Mouse (Mus musculus): Measurements from ENCODE around the gene Mmp15. TPM values are rescaled to one million over a fixed set of nuclear protein-coding genes. Genes with fewer than 3 reads are reported as not detected.
A peak's percentile ranks its signal among the peaks of the same experiment; 100 is the strongest.
"Not testable (repeated sequence)": the region's sequence is repeated elsewhere in the genome, so short reads cannot be mapped to it uniquely, and the experiment has no call there.

Gene Mmp15
- polyA plus RNA-seq, 1 experiment from 2014 or later = 41.3 TPM

- Histone ChIP-seq H3K27ac (no peak overlapping the region), H3K9me3 (no peaks in the 10 kb centered on the region), H3K4me2 (replicated peaks) (peak overlapping the region; percentile 35), H3K36me3 (peaks cover 61% of the 10 kb centered on the region), H3K9ac (no peak overlapping the region), H3K4me1 (no peaks in the 10 kb centered on the region), H3K4me3 (no peak overlapping the region), H3K27me3 (replicated peaks) (no peaks in the 10 kb centered on the region)
- no peak for ATAC-seq (ENCODE audit: low FRiP score, low read depth)
- WGBS = 60% methylated on average over 20 of the region's 20 CpGs
Observed at GRCm38 (mm10) chr8:95369581-95370326, 17.7 kb downstream of the Mmp15 start.

DNA sequence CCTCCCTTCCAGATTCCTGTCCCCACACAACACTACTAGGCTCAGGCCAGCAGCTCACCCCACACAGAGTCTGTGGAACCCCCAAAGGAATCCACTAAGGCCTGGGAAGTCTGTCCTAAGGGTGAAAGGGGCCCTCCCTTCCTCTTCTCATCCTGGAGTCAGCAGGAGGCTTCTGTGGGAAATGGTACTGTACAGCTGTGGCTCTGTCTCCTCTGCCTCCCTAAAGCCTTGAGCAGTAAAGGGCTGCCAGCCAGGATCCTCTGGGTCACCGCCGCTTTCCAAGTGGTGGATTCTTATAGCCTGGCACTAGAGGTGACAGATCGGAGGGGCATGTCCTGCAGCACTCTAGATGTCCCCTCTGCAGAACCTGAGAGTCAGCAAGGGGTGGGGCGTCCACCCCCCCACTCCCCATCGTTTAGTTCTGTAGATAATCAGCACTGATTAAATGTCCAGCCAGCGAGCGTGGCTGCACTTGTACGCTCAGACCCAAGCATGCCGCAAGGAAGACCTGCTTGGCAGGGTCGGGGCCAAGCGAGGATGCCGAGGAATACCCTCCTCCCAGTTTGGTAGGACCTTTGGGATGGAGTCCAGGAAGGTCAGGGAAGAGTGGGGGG, 21.4 kb downstream of the Mmp15 start:
- H3K4me3 ChIP-seq = no peak overlapping the region
- WGBS = 91% methylated on average over 12 of the region's 12 CpGs
- H3K9ac ChIP-seq = no peak overlapping the region
- no peak overlapping the region for H3K4me2 ChIP-seq (replicated peaks)
- no peaks in the 10 kb centered on the region for H3K9me3 ChIP-seq
- peaks cover 47% of the 10 kb centered on the region for H3K36me3 ChIP-seq
- H3K27ac ChIP-seq = no peak overlapping the region
- no peaks in the 10 kb centered on the region for H3K27me3 ChIP-seq (replicated peaks)
- no peak for ATAC-seq (ENCODE audit: low FRiP score, low read depth)
- no peaks in the 10 kb centered on the region for H3K4me1 ChIP-seq

DNA sequence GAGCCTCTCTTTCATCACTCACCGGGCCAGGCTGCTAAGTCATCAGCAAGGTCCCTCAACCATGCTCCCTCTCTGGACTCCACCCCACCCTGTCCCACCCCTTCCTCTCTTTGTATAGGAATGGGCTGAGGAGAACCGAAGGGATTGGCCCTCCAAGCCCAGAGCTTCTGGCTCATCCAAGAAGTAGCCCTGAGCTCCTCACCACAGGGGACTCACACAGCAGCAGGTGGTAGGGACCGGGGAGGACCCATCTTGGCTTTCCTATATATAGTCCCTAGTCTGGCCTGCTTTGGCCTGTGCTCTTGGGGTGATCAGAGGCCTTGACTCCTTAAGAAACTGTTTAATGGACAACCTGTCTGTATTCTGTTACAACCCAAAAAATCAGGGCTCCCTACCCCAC, 22.4 kb downstream of the Mmp15 start:
- Histone ChIP-seq H3K36me3 (peaks cover 39% of the 10 kb centered on the region), H3K4me3 (no peak overlapping the region), H3K9me3 (no peaks in the 10 kb centered on the region), H3K27ac (no peak overlapping the region), H3K4me1 (no peaks in the 10 kb centered on the region), H3K4me2 (replicated peaks) (no peak overlapping the region), H3K9ac (no peak overlapping the region), H3K27me3 (replicated peaks) (no peaks in the 10 kb centered on the region)
- WGBS = 88% methylated on average over 3 of the region's 3 CpGs
- no peak for ATAC-seq (ENCODE audit: low FRiP score, low read depth)

GRCm38 (mm10) chr8:95375374-95375930, 23.4 kb downstream of the Mmp15 start:
- ATAC-seq (ENCODE audit: low FRiP score, low read depth) = no peak
- H3K9ac ChIP-seq = no peak overlapping the region
- H3K27me3 ChIP-seq (replicated peaks) = no peaks in the 10 kb centered on the region
- no peaks in the 10 kb centered on the region for H3K9me3 ChIP-seq
- peaks cover 30% of the 10 kb centered on the region for H3K36me3 ChIP-seq
- H3K4me2 ChIP-seq (replicated peaks) = no peak overlapping the region
- H3K27ac ChIP-seq = no peak overlapping the region
- 82% methylated on average over 7 of the region's 7 CpGs for WGBS
- H3K4me1 ChIP-seq = no peaks in the 10 kb centered on the region
- H3K4me3 ChIP-seq = no peak overlapping the region

GRCm38 (mm10) chr8:95376309-95376999, 24.4 kb downstream of the Mmp15 start:
- Histone ChIP-seq H3K9me3 (no peaks in the 10 kb centered on the region), H3K4me3 (no peak overlapping the region), H3K27ac (no peak overlapping the region), H3K4me1 (no peaks in the 10 kb centered on the region), H3K9ac (no peak overlapping the region), H3K4me2 (replicated peaks) (no peak overlapping the region), H3K36me3 (peaks cover 22% of the 10 kb centered on the region), H3K27me3 (replicated peaks) (no peaks in the 10 kb centered on the region)
- no peak for ATAC-seq (ENCODE audit: low FRiP score, low read depth)
- WGBS = 87% methylated on average over 12 of the region's 12 CpGs

DNA sequence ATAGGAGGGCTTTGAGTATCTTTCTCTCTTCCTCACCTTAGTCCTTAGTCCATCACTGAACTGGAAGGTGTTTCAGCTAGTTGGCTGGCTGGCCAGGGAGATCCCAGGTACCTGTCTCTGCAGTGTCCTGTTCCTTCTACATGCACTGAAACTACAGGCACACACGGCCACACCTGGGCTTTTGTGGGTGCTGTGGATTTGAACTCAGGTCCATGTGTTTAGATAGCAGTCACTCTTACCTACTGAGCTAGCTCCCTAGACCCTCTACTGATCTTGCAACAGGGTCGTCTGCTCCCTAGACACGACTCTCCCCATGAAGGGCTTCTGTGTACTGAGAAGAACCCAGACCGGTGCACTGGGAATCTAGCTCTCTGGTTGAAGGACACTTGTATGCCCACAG, 25.0 kb downstream of the Mmp15 start:
- 84% methylated on average over 4 of the region's 4 CpGs for WGBS
- H3K27ac ChIP-seq = no peak overlapping the region

GRCm38 (mm10) chr8:95377863-95378291, 25.8 kb downstream of the Mmp15 start:
- 64% methylated on average over 7 of the region's 7 CpGs for WGBS
- ATAC-seq (ENCODE audit: low FRiP score, low read depth) = no peak
- no peak overlapping the region for H3K27ac ChIP-seq
- no peak overlapping the region for H3K4me3 ChIP-seq
- H3K36me3 ChIP-seq = peaks cover 7% of the 10 kb centered on the region
- H3K9ac ChIP-seq = no peak overlapping the region
- H3K4me2 ChIP-seq (replicated peaks) = no peak overlapping the region
- no peaks in the 10 kb centered on the region for H3K27me3 ChIP-seq (replicated peaks)
- H3K9me3 ChIP-seq = no peaks in the 10 kb centered on the region
- H3K4me1 ChIP-seq = no peaks in the 10 kb centered on the region

More for the DNA sequence above, 25.0 kb downstream of the Mmp15 start:
- H3K9ac ChIP-seq = no peak overlapping the region
- H3K9me3 ChIP-seq = no peaks in the 10 kb centered on the region
- no peaks in the 10 kb centered on the region for H3K27me3 ChIP-seq (replicated peaks)
- no peak for ATAC-seq (ENCODE audit: low FRiP score, low read depth)
- no peak overlapping the region for H3K4me3 ChIP-seq
- H3K36me3 ChIP-seq = peaks cover 15% of the 10 kb centered on the region
- no peaks in the 10 kb centered on the region for H3K4me1 ChIP-seq
- H3K4me2 ChIP-seq (replicated peaks) = no peak overlapping the region

DNA sequence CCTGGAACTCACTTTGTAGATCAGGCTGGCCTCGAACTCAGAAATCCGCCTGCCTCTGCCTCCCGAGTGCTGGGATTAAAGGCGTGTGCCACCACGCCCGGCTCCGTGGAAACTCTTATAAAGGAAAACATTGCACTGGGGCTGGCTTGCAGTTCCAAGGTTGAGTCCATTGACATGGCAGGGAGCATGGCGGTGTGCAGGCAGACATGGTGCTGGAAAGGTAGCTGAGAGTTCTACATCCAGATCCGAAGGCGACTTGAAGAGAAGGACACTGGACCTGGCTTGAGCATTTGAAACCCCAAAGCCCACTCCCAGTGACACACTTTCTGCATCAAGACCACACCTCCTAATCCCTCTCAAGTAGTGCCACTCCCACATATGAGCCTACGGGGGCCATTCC, 26.9 kb downstream of the Mmp15 start:
- H3K27ac ChIP-seq = not testable (repeated sequence)

GRCm38 (mm10) chr8:95380953-95381352, 28.9 kb downstream of the Mmp15 start:
- Histone ChIP-seq H3K9ac (no peak overlapping the region), H3K27ac (no peak overlapping the region), H3K9me3 (no peaks in the 10 kb centered on the region), H3K27me3 (replicated peaks) (no peaks in the 10 kb centered on the region), H3K4me1 (no peaks in the 10 kb centered on the region), H3K4me3 (no peak overlapping the region), H3K4me2 (replicated peaks) (no peak overlapping the region), H3K36me3 (no peaks in the 10 kb centered on the region)
- ATAC-seq (ENCODE audit: low FRiP score, low read depth) = no peak

More for the DNA sequence above, 26.9 kb downstream of the Mmp15 start:
- not testable (repeated sequence) for H3K27me3 ChIP-seq (replicated peaks); H3K9me3 ChIP-seq; H3K4me2 ChIP-seq (replicated peaks); H3K4me3 ChIP-seq; H3K36me3 ChIP-seq; ATAC-seq (ENCODE audit: low FRiP score, low read depth); H3K4me1 ChIP-seq; H3K9ac ChIP-seq
- WGBS = 97% methylated on average over 11 of the region's 11 CpGs

- Histone ChIP-seq H3K4me1 (no peaks in the 10 kb centered on the region), H3K36me3 (no peaks in the 10 kb centered on the region), H3K4me3 (no peak overlapping the region), H3K27me3 (replicated peaks) (no peaks in the 10 kb centered on the region), H3K9ac (no peak overlapping the region), H3K9me3 (no peaks in the 10 kb centered on the region), H3K27ac (no peak overlapping the region), H3K4me2 (replicated peaks) (no peak overlapping the region)
- WGBS = 81% methylated on average over 3 of the region's 3 CpGs
- ATAC-seq (ENCODE audit: low FRiP score, low read depth) = no peak
Observed at GRCm38 (mm10) chr8:95381595-95381994, 29.5 kb downstream of the Mmp15 start.

- H3K27ac ChIP-seq = no peak overlapping the region
- no peaks in the 10 kb centered on the region for H3K9me3 ChIP-seq
- no peak overlapping the region for H3K4me3 ChIP-seq
- ATAC-seq (ENCODE audit: low FRiP score, low read depth) = no peak
- 84% methylated on average over 3 of the region's 3 CpGs for WGBS
- no peak overlapping the region for H3K4me2 ChIP-seq (replicated peaks)
- no peaks in the 10 kb centered on the region for H3K27me3 ChIP-seq (replicated peaks)
- H3K9ac ChIP-seq = no peak overlapping the region
- H3K36me3 ChIP-seq = no peaks in the 10 kb centered on the region
- no peaks in the 10 kb centered on the region for H3K4me1 ChIP-seq
Observed at GRCm38 (mm10) chr8:95384501-95384900, 32.4 kb downstream of the Mmp15 start.

DNA sequence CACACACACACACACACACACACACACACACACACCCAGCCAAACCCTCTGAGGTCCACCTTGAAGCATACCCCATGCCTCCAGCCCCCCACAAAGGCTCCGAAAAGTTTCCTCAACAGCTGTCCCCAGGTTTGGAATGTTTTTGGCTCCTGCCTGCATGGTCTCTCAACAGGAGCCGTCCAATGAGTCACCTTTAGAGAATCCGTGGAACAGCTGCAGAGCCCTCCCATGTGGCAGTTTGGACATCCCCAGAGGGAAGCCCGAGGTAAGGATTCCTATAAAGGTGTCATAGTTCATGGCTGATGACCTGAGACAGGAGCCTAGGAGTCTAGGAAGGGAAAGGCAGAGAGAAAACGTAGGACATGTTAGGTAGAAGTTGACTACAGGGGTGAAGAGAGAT, 34.0 kb downstream of the Mmp15 start:
- Histone ChIP-seq H3K9me3 (no peaks in the 10 kb centered on the region), H3K4me3 (no peak overlapping the region), H3K4me1 (no peaks in the 10 kb centered on the region), H3K27ac (no peak overlapping the region), H3K4me2 (replicated peaks) (no peak overlapping the region), H3K36me3 (no peaks in the 10 kb centered on the region), H3K27me3 (replicated peaks) (no peaks in the 10 kb centered on the region), H3K9ac (no peak overlapping the region)
- WGBS = 79% methylated on average over 5 of the region's 5 CpGs
- ATAC-seq (ENCODE audit: low FRiP score, low read depth) = no peak

Data from neural tube, embryonic 12.5 days (tissue).